Mouse (Mus musculus) liver, embryonic 14.5 days (tissue): ENCODE data around the gene Ift52. TPM values are rescaled to one million over a fixed set of nuclear protein-coding genes. Genes with fewer than 3 reads are reported as not detected.

Experiments
- ATAC-seq: fragments of 200-750 bp; cut with Nextera tagmentation; 2 replicates; pipeline ENCODE4 v1.8.0; 2017; ENCODE audit warnings: moderate number of reproducible peaks, mild to moderate bottlenecking, moderate library complexity; ENCODE audit not compliant: insufficient read depth
- DNase-seq, 3 experiments: peaks; one replicate each; pipeline ENCODE4 v3.0.0-alpha.2; 2012 to 2013; ENCODE audit warnings: low read depth in 3 of 3, low spot score in 3 of 3
- H3K27ac ChIP-seq: fragments of 300-500 bp; sonication (generic); 2 replicates; pipeline ENCODE4 v1.5.1; 2014; ENCODE audit warnings: moderate library complexity, mild to moderate bottlenecking, control low read depth, inconsistent platforms
- H3K27me3 ChIP-seq: fragments of 300-500 bp; sonication (generic); 2 replicates; pipeline ENCODE4 v1.6.1; 2014; ENCODE audit warnings: mild to moderate bottlenecking, low read length, moderate library complexity; ENCODE audit not compliant: control insufficient read depth, insufficient read depth
- H3K36me3 ChIP-seq: fragments of 300-500 bp; sonication (generic); replicated peaks from 2 replicates; pipeline ENCODE4 v1.6.1; 2014; ENCODE audit warnings: low read depth; ENCODE audit not compliant: control insufficient read depth, insufficient read depth
- H3K4me1 ChIP-seq, 2 experiments: fragments of 200-500 bp in 1 of 2; fragments of 300-500 bp in 1 of 2; sonication (generic) in 1 of 2; replicated peaks; 2 replicates each; pipeline ENCODE4 v1.6.1; 2012 to 2014; ENCODE audit warnings: antibody characterized with exemption in 1 of 2, inconsistent platforms in 1 of 2, low read length in 1 of 2; ENCODE audit not compliant: control insufficient read depth in 2 of 2, insufficient read depth in 2 of 2
- H3K4me2 ChIP-seq: fragments of 300-500 bp; sonication (generic); 2 replicates; pipeline ENCODE4 v1.6.1; 2014; ENCODE audit warnings: low read depth, mild to moderate bottlenecking, control low read depth, moderate library complexity
- H3K4me3 ChIP-seq, 2 experiments: fragments of 200-500 bp in 1 of 2; fragments of 300-500 bp in 1 of 2; sonication (generic) in 1 of 2; 2 replicates each; pipeline ENCODE4 v1.5.1; 2012 to 2014; ENCODE audit warnings: low read depth in 2 of 2, low read length in 2 of 2, mild to moderate bottlenecking in 2 of 2, control low read depth in 1 of 2, inconsistent platforms in 1 of 2, moderate library complexity in 1 of 2; ENCODE audit not compliant: insufficient read depth in 1 of 2
- H3K9ac ChIP-seq: fragments of 300-500 bp; sonication (generic); replicated peaks from 2 replicates; pipeline ENCODE4 v1.6.1; 2014; ENCODE audit warnings: mild to moderate bottlenecking, control low read depth, moderate library complexity
- H3K9me3 ChIP-seq: fragments of 300-500 bp; sonication (generic); 2 replicates; pipeline ENCODE4 v1.6.1; 2016; ENCODE audit warnings: low read length, mixed read lengths; ENCODE audit not compliant: control insufficient read depth
- CTCF ChIP-seq: IDR thresholded peaks from 2 replicates; pipeline ENCODE4 v1.5.1; 2016; ENCODE audit warnings: antibody characterized with exemption, low read depth, control low read depth
- EP300 ChIP-seq: IDR thresholded peaks from 2 replicates; pipeline ENCODE4 v1.6.1; 2016; ENCODE audit warnings: antibody characterized with exemption, low read depth
- WGBS: fragments of 180-500 bp; shearing (Covaris S2); extraction: QIAGEN DNeasy Blood & Tissue Kit; methylation state at CpG from one replicate; pipeline ENCODE4 v1.1.7; 2014; ENCODE audit not compliant: insufficient replicate concordance; 5-methylcytosine and 5-hydroxymethylcytosine counted together
- polyA plus RNA-seq, 2 experiments: library from polyadenylated mRNA; depleted of rRNA in 1 of 2; stranded (reverse) in 1 of 2; unstranded in 1 of 2; fragments of >200 nt; fragmentation: Nextera tagmentation in 1 of 2; extraction: Ambion mirVana in 1 of 2; gene quantifications; 2 replicates each; pipeline versions ENCODE4 v1.2.1 to v1.2.3; 2012 to 2014

The Ift52 gene
- polyA plus RNA-seq, 2 experiments: 10.9 to 15.6 TPM

GRCm38 (mm10) chr2:162973206-162973605 lies 43.9 kb upstream of the Ift52 start:
- peaks cover 0 to 2% of the 10 kb centered on the region in 2 experiments; a peak in 1 of 4 replicates for H3K4me1 ChIP-seq
- DNase-seq (no peak), ATAC-seq (no peak)
- no peaks in the 10 kb centered on the region for H3K27me3 ChIP-seq
- no peak overlapping the region for H3K27ac ChIP-seq
- H3K4me3 ChIP-seq: no peak overlapping the region
- H3K9me3 ChIP-seq: no peaks in the 10 kb centered on the region
- H3K36me3 ChIP-seq: no peaks in the 10 kb centered on the region
- TF ChIP-seq EP300 (no peak), CTCF (no peak)
- 61% methylated on average over 5 of the region's 5 CpGs for WGBS
- no peak overlapping the region for H3K4me2 ChIP-seq
- no peak overlapping the region for H3K9ac ChIP-seq

GRCm38 (mm10) chr2:162973637-162974036 lies 43.5 kb upstream of the Ift52 start:
- no peak for TF ChIP-seq EP300
- TF ChIP-seq CTCF: no peak
- 41% methylated on average over 11 of the region's 11 CpGs for WGBS
- H3K27ac ChIP-seq: no peak overlapping the region
- H3K9me3 ChIP-seq: no peaks in the 10 kb centered on the region
- no peak overlapping the region for H3K9ac ChIP-seq
- H3K27me3 ChIP-seq: no peaks in the 10 kb centered on the region
- DNase-seq (no peak), ATAC-seq (no peak)
- H3K36me3 ChIP-seq: no peaks in the 10 kb centered on the region
- no peak overlapping the region for H3K4me2 ChIP-seq
- H3K4me1 ChIP-seq: peaks cover 0 to 2% of the 10 kb centered on the region in 2 experiments; a peak in 1 of 4 replicates
- no peak overlapping the region for H3K4me3 ChIP-seq

- ATAC-seq (no peak), DNase-seq (no peak)
- TF ChIP-seq CTCF: no peak
- no peak for TF ChIP-seq EP300
- Histone ChIP-seq H3K36me3 (no peaks in the 10 kb centered on the region), H3K27ac (no peak overlapping the region), H3K4me3 (no peak overlapping the region), H3K27me3 (no peaks in the 10 kb centered on the region), H3K9me3 (no peaks in the 10 kb centered on the region), H3K4me2 (no peak overlapping the region), H3K9ac (no peak overlapping the region), H3K4me1 (peaks cover 0 to 2% of the 10 kb centered on the region in 2 experiments; a peak in 1 of 4 replicates)
- WGBS: 65% methylated on average over 11 of the region's 11 CpGs
Observed at GRCm38 (mm10) chr2:162975157-162975775, 41.9 kb upstream of the Ift52 start.

- no peak overlapping the region for H3K4me2 ChIP-seq
- no peaks in the 10 kb centered on the region for H3K36me3 ChIP-seq
- ATAC-seq (no peak), DNase-seq (no peak)
- H3K27ac ChIP-seq: no peak overlapping the region
- H3K4me1 ChIP-seq: peaks cover 0 to 2% of the 10 kb centered on the region in 2 experiments; a peak in 1 of 4 replicates
- H3K9me3 ChIP-seq: no peaks in the 10 kb centered on the region
- no peaks in the 10 kb centered on the region for H3K27me3 ChIP-seq
- TF ChIP-seq CTCF: no peak
- no peak for TF ChIP-seq EP300
- H3K9ac ChIP-seq: no peak overlapping the region
- H3K4me3 ChIP-seq: no peak overlapping the region
- 58% methylated on average over 4 of the region's 4 CpGs for WGBS
Observed at GRCm38 (mm10) chr2:162976001-162976400, 41.2 kb upstream of the Ift52 start.

GRCm38 (mm10) chr2:162984381-162984780 lies 32.8 kb upstream of the Ift52 start:
- WGBS: 60% methylated on average over 6 of the region's 6 CpGs

More at GRCm38 (mm10) chr2:162984381-162984780, 32.8 kb upstream of the Ift52 start:
- Histone ChIP-seq H3K9ac (no peak overlapping the region), H3K4me3 (no peak overlapping the region), H3K9me3 (no peaks in the 10 kb centered on the region), H3K4me1 (peaks cover 0 to 10% of the 10 kb centered on the region in 2 experiments; a peak in 2 of 4 replicates), H3K27me3 (no peaks in the 10 kb centered on the region), H3K4me2 (no peak overlapping the region), H3K27ac (no peak overlapping the region), H3K36me3 (no peaks in the 10 kb centered on the region)
- ATAC-seq (no peak), DNase-seq (no peak)
- TF ChIP-seq CTCF (no peak), EP300 (no peak)
